Mouse (Mus musculus) cerebellum, adult 2 months (tissue): ENCODE results near the gene Tdrd9.

Experiments
- CTCF ChIP-seq: fragments of 200-500 bp; IDR thresholded peaks from 2 replicates; pipeline ENCODE4 v1.5.1; 2011; ENCODE audit warnings: low read depth, mild to moderate bottlenecking, control low read depth, low read length, moderate library complexity, borderline replicate concordance; ENCODE audit not compliant: insufficient read depth
- POLR2A ChIP-seq: fragments of 200-500 bp; IDR thresholded peaks from 2 replicates; pipeline ENCODE4 v1.6.1; 2011; ENCODE audit warnings: low read length, control low read depth, borderline replicate concordance; ENCODE audit not compliant: insufficient read depth

GRCm38 (mm10) chr12:111936706-111937550 lies 34.4 kb upstream of the Tdrd9 start:
- no peak for TF ChIP-seq POLR2A
- TF ChIP-seq CTCF, result no peak
